Comparison of ENCODE assay signal across 35 mouse cellular contexts in genomic region chr4:152002063-152002462, GRCm38 (mm10). TPM values are rescaled to one million over a fixed set of nuclear protein-coding genes. Genes with fewer than 3 reads are reported as not detected.
"Had no signal": no experiment of that assay in that cellular context is flagged by ENCODE, and none has a peak within 500 bp of the region (broad histone marks: within the 10 kb centered on the region; RNA-seq: fewer than 3 reads in every experiment).

No protein-coding gene starts in this region.

- H3K4me2 ChIP-seq: heart, embryonic 11.5 days; heart, embryonic 12.5 days; heart, embryonic 13.5 days; heart, embryonic 15.5 days; hindbrain, embryonic 12.5 days; hindbrain, embryonic 13.5 days; hindbrain, embryonic 14.5 days; hindbrain, embryonic 15.5 days; intestine, embryonic 15.5 days; kidney, embryonic 15.5 days had no signal

- H3K9ac ChIP-seq: heart, embryonic 12.5 days; heart, embryonic 13.5 days; heart, embryonic 15.5 days; hindbrain, embryonic 12.5 days; hindbrain, embryonic 13.5 days; hindbrain, embryonic 14.5 days; hindbrain, embryonic 15.5 days; intestine, embryonic 15.5 days; kidney, embryonic 15.5 days had no signal

- H3K9me3 ChIP-seq: heart, embryonic 10.5 days; heart, embryonic 12.5 days; heart, embryonic 13.5 days; heart, embryonic 15.5 days; hindbrain, embryonic 10.5 days; hindbrain, embryonic 12.5 days; hindbrain, embryonic 13.5 days; hindbrain, embryonic 15.5 days; intestine, embryonic 15.5 days; kidney, embryonic 15.5 days had no signal

- ATAC-seq: hindbrain, embryonic 16.5 days; hindbrain, postnatal 0 days; inflammation-experienced regulatory T-cells, adult 6 months; intestine, embryonic 15.5 days; intestine, embryonic 16.5 days; intestine, postnatal 0 days had no signal

- H3K4me3 ChIP-seq: heart, adult 2 months; heart, embryonic 10.5 days; heart, embryonic 12.5 days; heart, embryonic 13.5 days; heart, embryonic 15.5 days; hindbrain, embryonic 10.5 days; hindbrain, embryonic 12.5 days; hindbrain, embryonic 13.5 days; hindbrain, embryonic 15.5 days; intestine, embryonic 15.5 days; kidney, embryonic 15.5 days; layer of hippocampus, adult 2 months had no signal

- DNase-seq: heart, adult 2 months; heart, postnatal 10 days; heart, postnatal 14 days; heart, postnatal 36 days; heart, postnatal 4 days; kidney, adult 11 months; kidney, adult 18-20 months; kidney, adult 2 months; kidney, adult 8-10 months; kidney, adult 9 months; kidney, postnatal 10 days; kidney, postnatal 14 days; kidney, postnatal 25 days; kidney, postnatal 36 days; kidney, postnatal 4 days; layer of hippocampus, adult 9-11 months had no signal

- H3K27me3 ChIP-seq: heart, embryonic 12.5 days; heart, embryonic 13.5 days; heart, embryonic 15.5 days; intestine, embryonic 15.5 days; kidney, embryonic 15.5 days had no signal

- H3K36me3 ChIP-seq: heart, embryonic 10.5 days; heart, embryonic 12.5 days; heart, embryonic 13.5 days; heart, embryonic 15.5 days; hindbrain, embryonic 10.5 days; hindbrain, embryonic 12.5 days; hindbrain, embryonic 13.5 days; hindbrain, embryonic 15.5 days; intestine, embryonic 15.5 days; kidney, embryonic 15.5 days had no signal

- H3K27ac ChIP-seq: heart, adult 2 months; heart, embryonic 10.5 days; hindbrain, embryonic 10.5 days; hindbrain, embryonic 12.5 days; hindbrain, embryonic 13.5 days; hindbrain, embryonic 14.5 days; hindbrain, embryonic 15.5 days; hindbrain, postnatal 0 days; intestine, embryonic 15.5 days; kidney, embryonic 15.5 days; kidney, postnatal 0 days; layer of hippocampus, adult 2 months had no signal

RNA-seq across cellular contexts. Expression of gene Tas1r1, which starts 36.3 kb away (rescaled TPM):
- polyA plus RNA-seq: heart, embryonic 13.5 days; inflammation-experienced regulatory T-cells, adult 6 months had no signal
